In genomic region chr5:121593451-121594401, GRCm38 (mm10) we compare ENCODE assay signal across 8 mouse cellular contexts. TPM values are rescaled to one million over a fixed set of nuclear protein-coding genes. Genes with fewer than 3 reads are reported as not detected.
DNase-seq lines count a peak whose midpoint lies in the region; ATAC-seq lines count a peak whose summit lies in the region.

Gene Aldh2, minus strand, starts transcription at chr5:121593824.

- 3% methylated on average over 47 of the region's 47 CpGs for WGBS in intestine, embryonic 14.5 days

- peaks cover 12% of the 10 kb centered on the region for H3K4me1 ChIP-seq in intestine, embryonic 14.5 days (replicated peaks; ENCODE audit: control insufficient read depth, insufficient read depth, low read length)

- peak within 1 kb of the TSS; percentile 35 for H3K27ac ChIP-seq in intestine, embryonic 14.5 days (ENCODE audit: low read depth)

- H3K9me3 ChIP-seq in intestine, embryonic 14.5 days (ENCODE audit: control insufficient read depth, low read length) = no peaks in the 10 kb centered on the region

- intact Hi-C loops in left cerebral cortex, postnatal 14 days (cut with DNase I) = no loop called here

- peak within 1 kb of the TSS; percentile 76 for H3K9ac ChIP-seq in intestine, embryonic 14.5 days (ENCODE audit: low read length)

- peak; percentile 93 to 97 for DNase-seq in adrenal gland, adult (ENCODE audit: inconsistent age in 2 of 2, low spot score in 1 of 2)
- DNase-seq in embryo, embryonic 10.5 days (ENCODE audit: low spot score) = peak; percentile 96
- DNase-seq in gastrocnemius, postnatal 25 days = peak; percentile 91
- DNase-seq in intestine, embryonic 14.5 days (ENCODE audit: low spot score) = peak; percentile 89
- DNase-seq in left cerebral cortex, postnatal 14 days (ENCODE audit: low spot score in 2 of 2) = peak; percentile 74 to 76
- DNase-seq in mesoderm, embryonic 11.5 days (ENCODE audit: low read depth, low spot score) = peak; percentile 87
- DNase-seq in right cerebral cortex, postnatal 36 days (ENCODE audit: low spot score in 2 of 2) = peak; percentile 61 to 67
- DNase-seq in yolk sac, embryonic 10.5 days (ENCODE audit: low spot score) = peak; percentile 88

- no peaks in the 10 kb centered on the region for H3K27me3 ChIP-seq in intestine, embryonic 14.5 days (replicated peaks; ENCODE audit: control insufficient read depth, insufficient read depth, low read length)

- peak within 1 kb of the TSS; percentile 68 for H3K4me3 ChIP-seq in intestine, embryonic 14.5 days (ENCODE audit: low read depth, low read length)

- no peaks in the 10 kb centered on the region for H3K36me3 ChIP-seq in intestine, embryonic 14.5 days (ENCODE audit: control insufficient read depth, insufficient read depth, low read length)

- H3K4me2 ChIP-seq in intestine, embryonic 14.5 days (ENCODE audit: low read length) = peak within 1 kb of the TSS; percentile 88

- ATAC-seq in intestine, embryonic 14.5 days (replicated peaks; ENCODE audit: low FRiP score, low TSS enrichment, low read depth) = peak; percentile 78

RNA-seq across cellular contexts. Expression of gene Aldh2, which starts in this region (rescaled TPM):
- 100 to 1,000 TPM; 154 to 157 TPM for total RNA-seq in gastrocnemius, postnatal 25 days (2021)
- 70.2 and 76.5 TPM in 2 replicates for polyA plus RNA-seq in intestine, embryonic 14.5 days (2014; fragmentation: Nextera tagmentation; extraction: Ambion mirVana)
- 10 to 100 TPM; 77.4 to 87.7 TPM for total RNA-seq in left cerebral cortex, postnatal 14 days (2021)

Comparison
In these comparisons a context has a peak if more than half of its experiments do, and no peak if none do; other contexts are left out.
1. Peak in every context shown above with its lines: DNase-seq, ATAC-seq, H3K4me3 ChIP-seq and H3K27ac ChIP-seq.